In the genomic region with DNA sequence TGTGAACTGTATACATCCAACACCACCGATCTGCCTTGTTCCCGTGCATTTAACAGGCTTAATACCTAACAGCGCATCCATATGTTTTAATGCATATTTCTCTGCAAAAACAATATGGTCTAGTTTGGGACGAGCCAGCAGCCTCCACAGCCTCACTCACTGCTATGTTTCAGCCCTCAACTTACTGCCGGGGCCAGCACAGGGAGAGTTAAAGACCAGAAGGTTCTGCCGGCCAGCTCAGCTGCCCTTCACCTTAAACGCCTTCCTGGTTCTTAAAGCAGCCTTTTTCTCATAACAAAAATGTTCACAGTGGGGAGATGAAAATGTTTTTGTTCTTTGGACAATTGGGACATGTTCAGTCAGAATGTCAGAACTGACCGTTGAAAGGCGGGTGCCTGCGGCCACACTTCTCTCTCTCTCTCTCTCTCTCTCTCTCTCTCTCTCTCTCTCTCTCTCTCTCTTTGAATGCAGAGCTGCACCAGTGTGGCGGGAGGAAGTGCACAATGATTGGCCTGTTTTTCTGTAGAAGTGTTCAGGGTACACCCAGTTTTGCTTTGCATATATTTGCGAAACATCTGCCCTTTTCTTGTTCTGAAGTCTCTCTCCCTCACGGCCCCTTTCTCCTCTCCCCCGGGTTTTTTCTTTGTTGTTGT, we compare ENCODE assay signal across 7 mouse cellular contexts.
DNase-seq lines count a peak whose midpoint lies in the region; ATAC-seq and TF ChIP-seq lines count a peak whose summit lies in the region.

No protein-coding gene starts in this region.

- no peak for TF ChIP-seq CTCF in testis, adult 2 months (IDR thresholded peaks at IDR 0.05; ENCODE audit: control insufficient read depth, insufficient read depth, insufficient replicate concordance, low read depth, low read length)
- no peak for TF ChIP-seq CTCF in olfactory bulb, adult 2 months (IDR thresholded peaks at IDR 0.05; ENCODE audit: insufficient read depth, low read depth, low read length)

- TF ChIP-seq POLR2A in testis, adult 2 months (IDR thresholded peaks at IDR 0.05; ENCODE audit: control insufficient read depth, low read depth, low read length): no peak
- no peak for TF ChIP-seq POLR2A in olfactory bulb, adult 2 months (IDR thresholded peaks at IDR 0.05; ENCODE audit: insufficient read depth, low read depth, low read length)

- 36% methylated on average over 14 of the region's 14 CpGs for WGBS in hindbrain, embryonic 12.5 days
- 29% methylated on average over 14 of the region's 14 CpGs for WGBS in olfactory bulb, adult 2 months

- H3K9me3 ChIP-seq in hindbrain, embryonic 12.5 days (replicated peaks): no peaks in the 10 kb centered on the region

- H3K27me3 ChIP-seq in testis, adult 2 months (ENCODE audit: control insufficient read depth, insufficient read depth, low read length): no peaks in the 10 kb centered on the region
- H3K27me3 ChIP-seq in hindbrain, embryonic 12.5 days: no peaks in the 10 kb centered on the region

- no peak overlapping the region for H3K4me2 ChIP-seq in hindbrain, embryonic 12.5 days (replicated peaks)

- no peaks in the 10 kb centered on the region; the same call in 1 of the 2 replicates for H3K4me1 ChIP-seq in testis, adult 2 months (ENCODE audit: control insufficient read depth, insufficient read depth, low read length)
- H3K4me1 ChIP-seq in hindbrain, embryonic 12.5 days: peaks cover 43% of the 10 kb centered on the region
- peaks cover 20% of the 10 kb centered on the region for H3K4me1 ChIP-seq in olfactory bulb, adult 2 months (ENCODE audit: control insufficient read depth, insufficient read depth, low read length)

- no peaks in the 10 kb centered on the region for H3K36me3 ChIP-seq in testis, adult 2 months (ENCODE audit: control insufficient read depth, insufficient read depth, low read length)
- H3K36me3 ChIP-seq in hindbrain, embryonic 12.5 days: peaks cover 4% of the 10 kb centered on the region; the same call in 1 of the 2 replicates

- H3K4me3 ChIP-seq in testis, adult 2 months (ENCODE audit: control insufficient read depth, low read depth, low read length): no peak overlapping the region
- no peak overlapping the region for H3K4me3 ChIP-seq in hindbrain, embryonic 12.5 days
- no peak overlapping the region for H3K4me3 ChIP-seq in olfactory bulb, adult 2 months (ENCODE audit: insufficient read depth, low read depth, low read length)

- no peak overlapping the region for H3K9ac ChIP-seq in hindbrain, embryonic 12.5 days

- DNase-seq in testis, postnatal 10 days (ENCODE audit: low spot score): no peak
- DNase-seq in embryo, embryonic 11 days: peak; percentile 27
- no peak for DNase-seq in urinary bladder, postnatal 10 days (ENCODE audit: low spot score)
- DNase-seq in urinary bladder, postnatal 25 days (ENCODE audit: low spot score): no peak

- peak overlapping the region; percentile 74 for H3K27ac ChIP-seq in testis, adult 2 months (ENCODE audit: control insufficient read depth, insufficient read depth, low read depth, low read length)
- H3K27ac ChIP-seq in hindbrain, embryonic 12.5 days: peak overlapping the region; percentile 65
- H3K27ac ChIP-seq in olfactory bulb, adult 2 months (ENCODE audit: insufficient read depth, low read depth, low read length): peak overlapping the region; percentile 18

- peak; percentile 51 for ATAC-seq in hindbrain, embryonic 12.5 days (ENCODE audit: low FRiP score)

Comparison
In these comparisons a context has a peak if more than half of its experiments do, and no peak if none do; other contexts are left out.
1. H3K27ac ChIP-seq: peak in every context shown above with its lines; median percentile 74 in testis, adult 2 months; 65 in hindbrain, embryonic 12.5 days; 18 in olfactory bulb, adult 2 months.